Mouse (Mus musculus): ENCODE results near the gene Tenm4. TPM values are rescaled to one million over a fixed set of nuclear protein-coding genes. Genes with fewer than 3 reads are reported as not detected.

Gene Tenm4
- total and polyA plus RNA-seq, 3 experiments: 9.2 to 15.2 TPM; not detected in 1

GRCm38 (mm10) chr7:96781068-96781467, 610.0 kb downstream of the Tenm4 start (continued):
- peak; percentile 96 for TF ChIP-seq EP300 (IDR thresholded peaks at IDR 0.05; ENCODE audit: low read depth in 1 of 2, low read length in 2 of 2)
- no peak for TF ChIP-seq ELF1 (IDR thresholded peaks at IDR 0.05; ENCODE audit: low read depth, low read length)
- no peak for TF ChIP-seq CHD2 (IDR thresholded peaks at IDR 0.05; ENCODE audit: low read length)
- TF ChIP-seq SIN3A (IDR thresholded peaks at IDR 0.05; ENCODE audit: low read length): 0 out of 2 replicates have a peak, but pooled peaks have one; percentile 46
- 0 out of 2 replicates have a peak, but pooled peaks have one; percentile 13 for TF ChIP-seq JUND (IDR thresholded peaks at IDR 0.05; ENCODE audit: low read depth, low read length)
- no peak for TF ChIP-seq POLR2A (IDR thresholded peaks at IDR 0.05; ENCODE audit: control insufficient read depth in 1 of 2, insufficient read depth in 1 of 2, low read depth in 1 of 2, low read length in 2 of 2, poor library complexity in 1 of 2)

- DNase-seq (ENCODE audit: low read depth, low spot score): peak; percentile 19
- Histone ChIP-seq H3K4me3 (ENCODE audit: control insufficient read depth in 1 of 2, insufficient read depth in 1 of 2, low read depth in 2 of 2, low read length in 2 of 2) (no peak overlapping the region), H3K9me3 (replicated peaks; ENCODE audit: insufficient read depth, low read length) (no peaks in the 10 kb centered on the region), H3K27me3 (ENCODE audit: control insufficient read depth in 1 of 2, insufficient read depth in 2 of 2, low read length in 2 of 2) (no peaks in the 10 kb centered on the region), H3K9ac (ENCODE audit: control insufficient read depth, low read depth, low read length, poor library complexity, severe bottlenecking) (no peak overlapping the region), H3K27ac (ENCODE audit: control insufficient read depth, low read depth, low read length) (peak overlapping the region; percentile 93), H3K79me2 (ENCODE audit: control insufficient read depth, insufficient read depth, low read length, poor library complexity) (no peaks in the 10 kb centered on the region), H3K36me3 (ENCODE audit: control insufficient read depth in 1 of 2, insufficient read depth in 2 of 2, low read length in 2 of 2) (peaks cover 0 to 35% of the 10 kb centered on the region in 2 experiments; a peak in 2 of 4 replicates), H3K4me1 (ENCODE audit: control insufficient read depth in 1 of 2, insufficient read depth in 2 of 2, low read length in 2 of 2) (peaks cover 21 to 44% of the 10 kb centered on the region in 2 experiments)
- TF ChIP-seq GATA1 (IDR thresholded peaks at IDR 0.05; ENCODE audit: low read depth, low read length) (peak; percentile 55; the same call in 1 of the 2 replicates), EP300 (IDR thresholded peaks at IDR 0.05; ENCODE audit: low read depth in 1 of 2, low read length in 2 of 2) (peak; percentile 29 to 50; a peak in 3 of 4 replicates), TCF12 (IDR thresholded peaks at IDR 0.05; ENCODE audit: low read depth, low read length) (peak; percentile 38; the same call in 1 of the 2 replicates), MXI1 (IDR thresholded peaks at IDR 0.05; ENCODE audit: low read depth, low read length) (no peak), CTCF (IDR thresholded peaks at IDR 0.05 in 2 of 3, conservative IDR thresholded peaks at IDR 0.05 in 1 of 3; ENCODE audit: control insufficient read depth in 1 of 3, insufficient read depth in 1 of 3, low read depth in 2 of 3, low read length in 3 of 3, poor library complexity in 1 of 3, severe bottlenecking in 1 of 3) (no peak), CHD1 (IDR thresholded peaks at IDR 0.05; ENCODE audit: low read depth, low read length) (no peak), CHD2 (IDR thresholded peaks at IDR 0.05; ENCODE audit: low read length) (no peak)
Measured at GRCm38 (mm10) chr7:96782686-96783085, 611.6 kb downstream of the Tenm4 start.

GRCm38 (mm10) chr7:96785808-96786207, 614.8 kb downstream of the Tenm4 start:
- H3K4me3 ChIP-seq (ENCODE audit: control insufficient read depth in 1 of 2, insufficient read depth in 1 of 2, low read depth in 2 of 2, low read length in 2 of 2): no peak overlapping the region
- H3K27ac ChIP-seq (ENCODE audit: control insufficient read depth, low read depth, low read length): no peak overlapping the region
- H3K9me3 ChIP-seq (replicated peaks; ENCODE audit: insufficient read depth, low read length): no peaks in the 10 kb centered on the region
- no peak overlapping the region for H3K9ac ChIP-seq (ENCODE audit: control insufficient read depth, low read depth, low read length, poor library complexity, severe bottlenecking)
- H3K4me1 ChIP-seq (ENCODE audit: control insufficient read depth in 1 of 2, insufficient read depth in 2 of 2, low read length in 2 of 2): peaks cover 15 to 23% of the 10 kb centered on the region in 2 experiments
- DNase-seq (ENCODE audit: low read depth, low spot score): no peak
- no peaks in the 10 kb centered on the region for H3K27me3 ChIP-seq (ENCODE audit: control insufficient read depth in 1 of 2, insufficient read depth in 2 of 2, low read length in 2 of 2)
- TF ChIP-seq NRF1 (IDR thresholded peaks at IDR 0.05; ENCODE audit: insufficient read depth, low read depth, low read length, poor library complexity, severe bottlenecking) (no peak), HCFC1 (IDR thresholded peaks at IDR 0.05; ENCODE audit: low read depth, low read length) (no peak), TBP (IDR thresholded peaks at IDR 0.05; ENCODE audit: low read depth, low read length) (no peak), MAX (IDR thresholded peaks at IDR 0.05; ENCODE audit: low read length) (no peak), SIN3A (IDR thresholded peaks at IDR 0.05; ENCODE audit: low read length) (no peak), TCF12 (IDR thresholded peaks at IDR 0.05; ENCODE audit: low read depth, low read length) (no peak), BHLHE40 (IDR thresholded peaks at IDR 0.05; ENCODE audit: borderline replicate concordance, low read depth, low read length) (no peak), KAT2A (conservative IDR thresholded peaks at IDR 0.05; ENCODE audit: low read depth, low read length) (no peak), MXI1 (IDR thresholded peaks at IDR 0.05; ENCODE audit: low read depth, low read length) (no peak), POLR2AphosphoS5 (IDR thresholded peaks at IDR 0.05; ENCODE audit: borderline replicate concordance, low read depth, low read length) (no peak), RCOR1 (IDR thresholded peaks at IDR 0.05; ENCODE audit: low read depth, low read length) (no peak), MAFK (IDR thresholded peaks at IDR 0.05; ENCODE audit: borderline replicate concordance, low read depth, low read length) (no peak), EP300 (IDR thresholded peaks at IDR 0.05; ENCODE audit: low read depth in 1 of 2, low read length in 2 of 2) (no peak), JUND (IDR thresholded peaks at IDR 0.05; ENCODE audit: low read depth, low read length) (no peak)
- H3K79me2 ChIP-seq (ENCODE audit: control insufficient read depth, insufficient read depth, low read length, poor library complexity): no peaks in the 10 kb centered on the region
- peaks cover 0 to 22% of the 10 kb centered on the region in 2 experiments; a peak in 2 of 4 replicates for H3K36me3 ChIP-seq (ENCODE audit: control insufficient read depth in 1 of 2, insufficient read depth in 2 of 2, low read length in 2 of 2)
